Mouse (Mus musculus): ENCODE measurements around the gene Eml6.

- TF ChIP-seq CTCF (IDR thresholded peaks at IDR 0.05; ENCODE audit: control insufficient read depth, insufficient read depth, insufficient read length) (no peak), FOSL1 (IDR thresholded peaks at IDR 0.05; ENCODE audit: insufficient read depth, low read length, poor library complexity, severe bottlenecking) (no peak), MAX (IDR thresholded peaks at IDR 0.05) (no peak), MYOG (IDR thresholded peaks at IDR 0.05; ENCODE audit: control insufficient read depth, extremely low read depth, insufficient read length) (no peak), USF1 (IDR thresholded peaks at IDR 0.05; ENCODE audit: low read depth) (no peak), MYOD1 (IDR thresholded peaks at IDR 0.05; ENCODE audit: control insufficient read depth, insufficient read length, low read depth) (no peak)
Measured at GRCm38 (mm10) chr11:29864269-29864668, 161.6 kb downstream of the Eml6 start.
